Mouse (Mus musculus) mouse embryonic stem cell (cell line): ENCODE measurements around the gene Mydgf.

ENCODE experiments used
- in situ Hi-C, 2 experiments: fragments of 300-500 bp; cut with MboI; formaldehyde crosslinking; loops; 1 replicate in 1 of 2; 3 replicates in 1 of 2; pipeline ENCODE4 v1.14.3; 2019 to 2020; ENCODE audit warnings: low sequenced_read_pairs in 2 of 2, low pct_unique_long_range_greater_than_20kb in 1 of 2, mixed read lengths in 1 of 2; ENCODE audit not compliant: unreplicated experiment in 1 of 2

Gene Mydgf

GRCm38 (mm10) chr17:56149897-56150296 is 33.8 kb downstream of the Mydgf start:
- in situ Hi-C loops = no loop called here

GRCm38 (mm10) chr17:56148790-56149618 is 34.7 kb downstream of the Mydgf start:
- in situ Hi-C loops = no loop called here

- in situ Hi-C loops = no loop called here
Observed at GRCm38 (mm10) chr17:56148280-56148679, 35.4 kb downstream of the Mydgf start.

- in situ Hi-C loops = no loop called here
Observed at GRCm38 (mm10) chr17:56147420-56147819, 36.3 kb downstream of the Mydgf start.

GRCm38 (mm10) chr17:56146131-56146530 is 37.6 kb downstream of the Mydgf start:
- in situ Hi-C loops = no loop called here

- in situ Hi-C loops = no loop called here
Observed at GRCm38 (mm10) chr17:56144546-56144945, 39.2 kb downstream of the Mydgf start.

- in situ Hi-C loops = no loop called here
Observed at GRCm38 (mm10) chr17:56141702-56142605, 41.8 kb downstream of the Mydgf start.

GRCm38 (mm10) chr17:56139858-56140595 is 43.7 kb downstream of the Mydgf start, which contains the start of gene Sema6b:
Gene Sema6b, minus strand, starts transcription at chr17:56140343.
- in situ Hi-C loops = no loop called here

GRCm38 (mm10) chr17:56139355-56139754 is 44.4 kb downstream of the Mydgf start:
- in situ Hi-C loops = no loop called here

- in situ Hi-C loops = no loop called here
Observed at GRCm38 (mm10) chr17:56137839-56138613, 45.7 kb downstream of the Mydgf start.

- in situ Hi-C loops = no loop called here
Observed at GRCm38 (mm10) chr17:56136558-56136957, 47.2 kb downstream of the Mydgf start.

GRCm38 (mm10) chr17:56134463-56134971 is 49.2 kb downstream of the Mydgf start:
- in situ Hi-C loops = no loop called here

GRCm38 (mm10) chr17:56133457-56134363 is 50.0 kb downstream of the Mydgf start:
- in situ Hi-C loops = no loop called here

- in situ Hi-C loops = no loop called here
Observed at GRCm38 (mm10) chr17:56132661-56133060, 51.1 kb downstream of the Mydgf start.

GRCm38 (mm10) chr17:56131814-56132213 is 51.9 kb downstream of the Mydgf start:
- in situ Hi-C loops = no loop called here

GRCm38 (mm10) chr17:56131136-56131535 is 52.6 kb downstream of the Mydgf start:
- in situ Hi-C loops = no loop called here

- in situ Hi-C loops = no loop called here
Observed at GRCm38 (mm10) chr17:56128246-56128645, 55.5 kb downstream of the Mydgf start.
